Mouse (Mus musculus) right cerebral cortex, postnatal 10 days (tissue): ENCODE results near the gene Txn2.
"Not testable (repeated sequence)": the region's sequence is repeated elsewhere in the genome, so short reads cannot be mapped to it uniquely, and the experiment has no call there.

ENCODE experiments used
- DNase-seq, 2 experiments: peaks; one replicate each; pipeline ENCODE4 v3.0.0; 2021; ENCODE audit warnings: low spot score in 2 of 2

Gene Txn2

GRCm38 (mm10) chr15:77879756-77880155, 49.0 kb downstream of the Txn2 start:
- no peak for DNase-seq

- DNase-seq = no peak
Observed at GRCm38 (mm10) chr15:77877209-77877608, 51.6 kb downstream of the Txn2 start.

- DNase-seq = no peak
Observed at GRCm38 (mm10) chr15:77876716-77877115, 52.1 kb downstream of the Txn2 start.

- no peak for DNase-seq
Observed at GRCm38 (mm10) chr15:77875953-77876352, 52.9 kb downstream of the Txn2 start.

- no peak for DNase-seq
Observed at GRCm38 (mm10) chr15:77874807-77875206, 54.0 kb downstream of the Txn2 start.

GRCm38 (mm10) chr15:77874310-77874709, 54.5 kb downstream of the Txn2 start:
- no peak for DNase-seq

- no peak for DNase-seq
Observed at GRCm38 (mm10) chr15:77873564-77873963, 55.2 kb downstream of the Txn2 start.

GRCm38 (mm10) chr15:77872996-77873395, 55.8 kb downstream of the Txn2 start:
- DNase-seq = no peak

GRCm38 (mm10) chr15:77868340-77868739, 60.5 kb downstream of the Txn2 start:
- no peak for DNase-seq

GRCm38 (mm10) chr15:77867231-77867968, 61.4 kb downstream of the Txn2 start:
- not testable (repeated sequence) for DNase-seq

- DNase-seq = no peak
Observed at GRCm38 (mm10) chr15:77866583-77867220, 62.1 kb downstream of the Txn2 start.
